ENCODE assay signal across 8 mouse cellular contexts in the genomic region with DNA sequence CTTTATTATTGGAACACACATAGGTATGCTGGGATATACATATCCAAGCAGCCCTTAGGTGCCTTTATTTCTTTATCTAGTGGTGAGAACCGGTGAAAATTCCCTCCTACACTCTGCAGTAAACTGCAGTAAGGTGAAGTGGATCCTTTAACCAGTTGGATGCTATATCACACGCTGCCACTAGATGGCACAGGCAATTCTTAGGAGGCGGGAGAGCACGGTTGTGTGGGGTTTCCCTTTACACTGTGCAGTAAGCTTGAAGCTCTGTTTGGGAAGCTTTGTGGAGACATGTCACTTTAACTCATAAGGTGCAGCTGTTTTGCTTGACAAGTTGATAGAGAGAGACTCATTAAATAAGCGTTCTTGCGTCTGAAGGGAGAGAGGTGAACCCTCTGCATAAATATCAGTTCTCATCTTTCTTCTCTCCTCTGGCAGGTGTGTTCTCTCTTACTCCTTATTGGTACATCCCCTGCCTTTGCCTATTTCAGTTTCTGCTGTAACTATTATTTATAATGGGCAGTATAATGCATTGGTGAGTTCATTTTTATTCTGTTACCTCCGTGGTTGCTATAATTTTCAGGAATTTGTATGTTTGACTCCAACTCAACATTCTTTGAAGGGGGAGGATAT. TPM values are rescaled to one million over a fixed set of nuclear protein-coding genes. Genes with fewer than 3 reads are reported as not detected.
A peak's percentile ranks its signal among the peaks of the same experiment; 100 is the strongest.
DNase-seq lines count a peak whose midpoint lies in the region; ATAC-seq lines count a peak whose summit lies in the region.

No protein-coding gene starts in this region.

- peak; percentile 65 for DNase-seq in adrenal gland, adult 2 months
- DNase-seq in embryo, embryonic 11 days, result peak; percentile 85
- DNase-seq in kidney, postnatal 36 days, result peak; percentile 40 to 78
- DNase-seq in thymus, postnatal 0 days (ENCODE audit: low spot score), result peak; percentile 61

- H3K4me2 ChIP-seq in heart, embryonic 15.5 days, result no peak overlapping the region
- H3K4me2 ChIP-seq in liver, embryonic 16.5 days (ENCODE audit: low read depth, low read length), result no peak overlapping the region
- H3K4me2 ChIP-seq in neural tube, embryonic 13.5 days, result no peak overlapping the region

- H3K36me3 ChIP-seq in heart, embryonic 15.5 days, result no peaks in the 10 kb centered on the region
- H3K36me3 ChIP-seq in liver, embryonic 16.5 days (ENCODE audit: control insufficient read depth, insufficient read depth), result no peaks in the 10 kb centered on the region
- no peaks in the 10 kb centered on the region for H3K36me3 ChIP-seq in neural tube, embryonic 13.5 days

- peak; percentile 96 for ATAC-seq in CD4-positive, CD25-positive, alpha-beta regulatory T cell, adult 4 months
- ATAC-seq in heart, embryonic 15.5 days (replicated peaks; ENCODE audit: insufficient number of reproducible peaks, insufficient read depth, low FRiP score, low read depth), result peak; percentile 43
- peak; percentile 70 for ATAC-seq in liver, embryonic 16.5 days (ENCODE audit: low read depth)
- peak; percentile 92 for ATAC-seq in neural tube, embryonic 13.5 days (ENCODE audit: low read depth)

- H3K4me1 ChIP-seq in heart, embryonic 15.5 days (replicated peaks), result no peaks in the 10 kb centered on the region
- H3K4me1 ChIP-seq in liver, embryonic 16.5 days (ENCODE audit: control insufficient read depth, low read depth, low read length), result no peaks in the 10 kb centered on the region
- H3K4me1 ChIP-seq in neural tube, embryonic 13.5 days (replicated peaks), result no peaks in the 10 kb centered on the region

- no peak overlapping the region for H3K27ac ChIP-seq in heart, embryonic 15.5 days
- no peak overlapping the region for H3K27ac ChIP-seq in liver, embryonic 16.5 days (ENCODE audit: low read length)
- no peak overlapping the region for H3K27ac ChIP-seq in neural tube, embryonic 13.5 days (replicated peaks)

- H3K4me3 ChIP-seq in heart, embryonic 15.5 days, result no peak overlapping the region
- H3K4me3 ChIP-seq in liver, embryonic 16.5 days (ENCODE audit: low read depth, low read length), result no peak overlapping the region
- no peak overlapping the region for H3K4me3 ChIP-seq in neural tube, embryonic 13.5 days

- 0 out of 2 replicates have a peak, but pooled peaks cover 4% of the 10 kb centered on the region for H3K27me3 ChIP-seq in heart, embryonic 15.5 days
- no peaks in the 10 kb centered on the region for H3K27me3 ChIP-seq in liver, embryonic 16.5 days (ENCODE audit: control insufficient read depth, insufficient read depth, low read depth, low read length)
- no peaks in the 10 kb centered on the region for H3K27me3 ChIP-seq in neural tube, embryonic 13.5 days

- 6% methylated on average over 7 of the region's 7 CpGs for WGBS in heart, embryonic 15.5 days
- 8% methylated on average over 7 of the region's 7 CpGs for WGBS in liver, embryonic 16.5 days (ENCODE audit: insufficient replicate concordance)
- 8% methylated on average over 7 of the region's 7 CpGs for WGBS in neural tube, embryonic 13.5 days

- H3K9me3 ChIP-seq in heart, embryonic 15.5 days (replicated peaks), result no peaks in the 10 kb centered on the region
- no peaks in the 10 kb centered on the region for H3K9me3 ChIP-seq in liver, embryonic 16.5 days (replicated peaks; ENCODE audit: control insufficient read depth, low read length)
- no peaks in the 10 kb centered on the region for H3K9me3 ChIP-seq in neural tube, embryonic 13.5 days

- H3K9ac ChIP-seq in heart, embryonic 15.5 days, result no peak overlapping the region
- no peak overlapping the region for H3K9ac ChIP-seq in liver, embryonic 16.5 days (ENCODE audit: low read depth, low read length)
- H3K9ac ChIP-seq in neural tube, embryonic 13.5 days, result no peak overlapping the region

RNA-seq across cellular contexts. Expression of a gene that starts 22.9 kb away (rescaled TPM):
- polyA plus RNA-seq in CD4-positive, CD25-positive, alpha-beta regulatory T cell, adult 4 months (2017; shearing (Covaris generic)), result 10 to 100 TPM; 39.0 to 43.8 TPM
- 10 to 100 TPM; 48.4 to 53.4 TPM for total RNA-seq in adrenal gland, adult 2 months (2021)
- polyA plus RNA-seq in adrenal gland, adult 2 months (2012; rRNA removed), result 37.8 and 58.0 TPM in 2 replicates
- polyA plus RNA-seq in heart, embryonic 15.5 days (2015; fragmentation: Nextera tagmentation; extraction: Ambion mirVana), result 60.1 and 73.2 TPM in 2 replicates
- 21.0 and 21.5 TPM in 2 replicates for polyA plus RNA-seq in liver, embryonic 16.5 days (2015; fragmentation: Nextera tagmentation; extraction: Ambion mirVana)
- polyA plus RNA-seq in neural tube, embryonic 13.5 days (2015; fragmentation: Nextera tagmentation; extraction: Ambion mirVana), result 161 and 166 TPM in 2 replicates
- 132 and 133 TPM in 2 replicates for polyA plus RNA-seq in thymus, postnatal 0 days (2015; fragmentation: Nextera tagmentation; extraction: Ambion mirVana)

Comparison
In these comparisons a context has a peak if more than half of its experiments do, and no peak if none do; other contexts are left out.
1. ATAC-seq: peak in every context shown above with its lines; median percentile 96 in CD4-positive, CD25-positive, alpha-beta regulatory T cell, adult 4 months; 92 in neural tube, embryonic 13.5 days; 70 in liver, embryonic 16.5 days; 43 in heart, embryonic 15.5 days.